Mouse (Mus musculus): Measurements from ENCODE around the gene Atmin. TPM values are rescaled to one million over a fixed set of nuclear protein-coding genes. Genes with fewer than 3 reads are reported as not detected.

Gene Atmin
- polyA plus RNA-seq, 1 experiment = 15.9 TPM

- H3K4me3 ChIP-seq (replicated peaks; ENCODE audit: extremely low read depth, low read depth, low read length) = peak overlapping the region; percentile 38
- peaks cover 1% of the 10 kb centered on the region; the same call in 1 of the 2 replicates for H3K4me1 ChIP-seq (ENCODE audit: control insufficient read depth, insufficient read depth, low read length)
- 47% methylated on average over 21 of the region's 21 CpGs for WGBS
- no peak for DNase-seq
- no peak for TF ChIP-seq CTCF (IDR thresholded peaks at IDR 0.05; ENCODE audit: insufficient read depth, low read length)
- no peak for TF ChIP-seq POLR2A (IDR thresholded peaks at IDR 0.05; ENCODE audit: borderline replicate concordance, extremely low read depth, low read depth, low read length)
Observed at GRCm38 (mm10) chr8:116946268-116946838, 3.2 kb downstream of the Atmin start.

GRCm38 (mm10) chr8:116946851-116947250 lies 3.7 kb downstream of the Atmin start:
- TF ChIP-seq POLR2A (IDR thresholded peaks at IDR 0.05; ENCODE audit: borderline replicate concordance, extremely low read depth, low read depth, low read length) (no peak), CTCF (IDR thresholded peaks at IDR 0.05; ENCODE audit: insufficient read depth, low read length) (no peak)
- Histone ChIP-seq H3K4me3 (replicated peaks; ENCODE audit: extremely low read depth, low read depth, low read length) (no peak overlapping the region), H3K4me1 (ENCODE audit: control insufficient read depth, insufficient read depth, low read length) (peaks cover 4% of the 10 kb centered on the region; the same call in 1 of the 2 replicates)
- 53% methylated on average over 6 of the region's 6 CpGs for WGBS
- no peak for DNase-seq

- no peak for DNase-seq
- TF ChIP-seq CTCF (IDR thresholded peaks at IDR 0.05; ENCODE audit: insufficient read depth, low read length) (no peak), POLR2A (IDR thresholded peaks at IDR 0.05; ENCODE audit: borderline replicate concordance, extremely low read depth, low read depth, low read length) (no peak)
- no peak overlapping the region for H3K4me3 ChIP-seq (replicated peaks; ENCODE audit: extremely low read depth, low read depth, low read length)
- H3K4me1 ChIP-seq (ENCODE audit: control insufficient read depth, insufficient read depth, low read length) = peaks cover 5% of the 10 kb centered on the region; the same call in 1 of the 2 replicates
- WGBS = 68% methylated on average over 7 of the region's 7 CpGs
Observed at GRCm38 (mm10) chr8:116947589-116947988, 4.4 kb downstream of the Atmin start.

DNA sequence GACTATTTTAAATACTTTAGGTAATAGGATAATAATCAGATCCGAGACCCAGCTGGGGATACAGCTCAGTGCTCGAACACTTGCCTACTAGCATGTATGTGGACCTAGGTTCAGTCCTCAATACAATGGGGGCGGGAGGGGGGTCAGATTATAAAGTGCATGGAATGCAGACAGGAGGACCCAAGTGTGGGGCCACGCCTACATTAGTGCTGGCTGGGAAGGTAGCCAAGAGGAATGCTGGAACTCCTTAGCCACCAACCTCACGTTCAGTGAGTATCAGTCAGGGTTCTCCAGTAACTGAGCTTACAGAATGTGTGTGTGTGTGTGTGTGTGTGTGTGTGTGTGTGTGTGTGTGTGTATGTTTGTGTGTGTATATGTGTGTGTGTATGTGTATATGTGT lies 8.2 kb downstream of the Atmin start:
- H3K4me1 ChIP-seq (ENCODE audit: control insufficient read depth, insufficient read depth, low read length) = peaks cover 5% of the 10 kb centered on the region; the same call in 1 of the 2 replicates
- no peak for TF ChIP-seq CTCF (IDR thresholded peaks at IDR 0.05; ENCODE audit: insufficient read depth, low read length)
- no peak for TF ChIP-seq POLR2A (IDR thresholded peaks at IDR 0.05; ENCODE audit: borderline replicate concordance, extremely low read depth, low read depth, low read length)
- DNase-seq = no peak
- 40% methylated on average over 5 of the region's 5 CpGs for WGBS
- H3K4me3 ChIP-seq (replicated peaks; ENCODE audit: extremely low read depth, low read depth, low read length) = no peak overlapping the region

- no peak for DNase-seq
- TF ChIP-seq CTCF (IDR thresholded peaks at IDR 0.05; ENCODE audit: insufficient read depth, low read length) = no peak
- TF ChIP-seq POLR2A (IDR thresholded peaks at IDR 0.05; ENCODE audit: borderline replicate concordance, extremely low read depth, low read depth, low read length) = no peak
- 56% methylated on average over 2 of the region's 2 CpGs for WGBS
- Histone ChIP-seq H3K4me1 (ENCODE audit: control insufficient read depth, insufficient read depth, low read length) (peaks cover 5% of the 10 kb centered on the region; the same call in 1 of the 2 replicates), H3K4me3 (replicated peaks; ENCODE audit: extremely low read depth, low read depth, low read length) (no peak overlapping the region)
Observed at GRCm38 (mm10) chr8:116951778-116952177, 8.6 kb downstream of the Atmin start.

- WGBS = 77% methylated on average over 8 of the region's 8 CpGs
- Histone ChIP-seq H3K4me1 (ENCODE audit: control insufficient read depth, insufficient read depth, low read length) (peaks cover 5% of the 10 kb centered on the region; the same call in 1 of the 2 replicates), H3K4me3 (replicated peaks; ENCODE audit: extremely low read depth, low read depth, low read length) (no peak overlapping the region)
- TF ChIP-seq CTCF (IDR thresholded peaks at IDR 0.05; ENCODE audit: insufficient read depth, low read length) (no peak), POLR2A (IDR thresholded peaks at IDR 0.05; ENCODE audit: borderline replicate concordance, extremely low read depth, low read depth, low read length) (no peak)
- no peak for DNase-seq
Observed at GRCm38 (mm10) chr8:116952428-116952827, 9.2 kb downstream of the Atmin start.

DNA sequence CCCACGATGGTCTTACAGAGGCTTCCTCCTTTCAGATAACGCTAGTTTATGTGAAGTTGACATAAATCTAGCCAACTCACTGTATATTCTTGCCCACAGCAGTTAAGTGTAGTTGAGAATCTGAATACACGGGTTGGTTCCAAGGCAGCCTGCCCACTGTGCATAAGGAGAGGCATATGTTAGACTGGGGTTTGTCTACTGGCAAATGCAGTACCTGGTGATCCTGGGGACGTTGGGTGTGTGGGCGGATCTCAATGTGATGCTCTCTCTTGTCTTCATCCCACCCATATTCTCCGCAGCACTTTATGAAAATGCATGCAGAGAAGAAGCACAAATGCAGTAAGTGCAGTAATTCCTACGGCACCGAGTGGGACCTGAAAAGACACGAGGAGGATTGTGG lies 11.2 kb downstream of the Atmin start:
- Histone ChIP-seq H3K4me1 (ENCODE audit: control insufficient read depth, insufficient read depth, low read length) (peaks cover 5% of the 10 kb centered on the region; the same call in 1 of the 2 replicates), H3K4me3 (replicated peaks; ENCODE audit: extremely low read depth, low read depth, low read length) (no peak overlapping the region)
- TF ChIP-seq POLR2A (IDR thresholded peaks at IDR 0.05; ENCODE audit: borderline replicate concordance, extremely low read depth, low read depth, low read length) (no peak), CTCF (IDR thresholded peaks at IDR 0.05; ENCODE audit: insufficient read depth, low read length) (no peak)
- 95% methylated on average over 9 of the region's 9 CpGs for WGBS
- no peak for DNase-seq

GRCm38 (mm10) chr8:116969531-116969930 lies 26.3 kb downstream of the Atmin start:
- no peak overlapping the region for H3K4me3 ChIP-seq (replicated peaks; ENCODE audit: extremely low read depth, low read depth, low read length)
- TF ChIP-seq CTCF (IDR thresholded peaks at IDR 0.05; ENCODE audit: insufficient read depth, low read length) = no peak
- TF ChIP-seq POLR2A (IDR thresholded peaks at IDR 0.05; ENCODE audit: borderline replicate concordance, extremely low read depth, low read depth, low read length) = no peak
- no peaks in the 10 kb centered on the region for H3K4me1 ChIP-seq (ENCODE audit: control insufficient read depth, insufficient read depth, low read length)
- WGBS = 85% methylated on average over 6 of the region's 6 CpGs
- no peak for DNase-seq

GRCm38 (mm10) chr8:116975066-116975465 lies 31.9 kb downstream of the Atmin start:
- no peaks in the 10 kb centered on the region for H3K4me1 ChIP-seq (ENCODE audit: control insufficient read depth, insufficient read depth, low read length)
- H3K4me3 ChIP-seq (replicated peaks; ENCODE audit: extremely low read depth, low read depth, low read length) = no peak overlapping the region
- TF ChIP-seq POLR2A (IDR thresholded peaks at IDR 0.05; ENCODE audit: borderline replicate concordance, extremely low read depth, low read depth, low read length) (no peak), CTCF (IDR thresholded peaks at IDR 0.05; ENCODE audit: insufficient read depth, low read length) (no peak)
- no peak for DNase-seq
- WGBS = 38% methylated on average over 5 of the region's 5 CpGs

DNA sequence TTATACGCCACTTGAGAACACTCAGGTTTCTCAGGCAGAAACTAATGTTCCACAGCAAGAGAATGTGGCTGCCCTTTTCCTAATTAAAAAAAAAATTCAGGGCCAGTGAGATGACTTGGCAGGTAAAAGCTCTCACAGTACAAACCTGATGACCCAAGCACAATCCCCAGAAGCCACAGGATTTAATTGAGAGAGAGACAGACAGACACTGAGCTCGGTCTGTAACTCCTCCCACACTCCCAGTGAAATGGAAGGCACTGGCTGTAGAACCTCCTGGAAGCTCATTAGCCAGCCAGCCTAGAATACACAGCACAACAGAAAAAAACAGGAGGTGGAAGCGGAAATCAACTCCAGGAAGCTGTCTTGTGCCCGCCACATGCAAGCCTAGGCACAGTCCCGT lies 32.4 kb downstream of the Atmin start:
- TF ChIP-seq CTCF (IDR thresholded peaks at IDR 0.05; ENCODE audit: insufficient read depth, low read length) = no peak
- no peak for TF ChIP-seq POLR2A (IDR thresholded peaks at IDR 0.05; ENCODE audit: borderline replicate concordance, extremely low read depth, low read depth, low read length)
- Histone ChIP-seq H3K4me1 (ENCODE audit: control insufficient read depth, insufficient read depth, low read length) (no peaks in the 10 kb centered on the region), H3K4me3 (replicated peaks; ENCODE audit: extremely low read depth, low read depth, low read length) (no peak overlapping the region)
- DNase-seq = no peak
- WGBS = 35% methylated on average over 5 of the region's 5 CpGs
